Mouse (Mus musculus): ENCODE measurements around the gene Mypop. TPM values are rescaled to one million over a fixed set of nuclear protein-coding genes. Genes with fewer than 3 reads are reported as not detected.

Mypop gene
- polyA plus RNA-seq, 1 experiment from 2014 or later = 5.2 TPM

DNA sequence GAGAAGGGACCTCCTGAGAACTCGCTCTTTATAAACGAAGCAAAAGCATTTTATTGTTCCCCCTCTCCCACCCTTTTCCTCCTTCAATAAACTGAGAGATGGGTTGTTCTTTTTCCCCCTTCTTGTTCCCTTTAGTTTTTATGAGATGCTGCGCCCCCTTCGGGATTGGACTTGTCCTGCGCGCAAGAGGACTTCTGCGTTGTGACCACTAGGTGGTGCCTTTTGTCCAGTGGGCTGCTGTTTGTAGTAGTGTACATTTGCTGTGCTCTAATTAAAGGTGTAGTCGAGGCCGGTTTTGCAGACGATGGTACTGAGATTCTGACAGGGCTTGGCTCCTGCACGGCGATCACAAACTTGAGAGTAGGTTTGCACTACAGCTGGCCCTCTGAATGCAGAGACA, 15.4 kb downstream of the Mypop start:
- H3K36me3 ChIP-seq = peaks cover 29% of the 10 kb centered on the region
- H3K4me1 ChIP-seq = peaks cover 58% of the 10 kb centered on the region
- no peak overlapping the region for H3K27ac ChIP-seq
- H3K9ac ChIP-seq = 0 out of 2 replicates have a peak overlapping the region, but pooled peaks have one; percentile 95
- H3K4me2 ChIP-seq (replicated peaks) = peak overlapping the region; percentile 100
- H3K4me3 ChIP-seq = peak overlapping the region; percentile 92
- H3K27me3 ChIP-seq = no peaks in the 10 kb centered on the region
- no peaks in the 10 kb centered on the region for H3K9me3 ChIP-seq
- 4% methylated on average over 12 of the region's 12 CpGs for WGBS
- no peak for ATAC-seq (ENCODE audit: low FRiP score, low read depth)

DNA sequence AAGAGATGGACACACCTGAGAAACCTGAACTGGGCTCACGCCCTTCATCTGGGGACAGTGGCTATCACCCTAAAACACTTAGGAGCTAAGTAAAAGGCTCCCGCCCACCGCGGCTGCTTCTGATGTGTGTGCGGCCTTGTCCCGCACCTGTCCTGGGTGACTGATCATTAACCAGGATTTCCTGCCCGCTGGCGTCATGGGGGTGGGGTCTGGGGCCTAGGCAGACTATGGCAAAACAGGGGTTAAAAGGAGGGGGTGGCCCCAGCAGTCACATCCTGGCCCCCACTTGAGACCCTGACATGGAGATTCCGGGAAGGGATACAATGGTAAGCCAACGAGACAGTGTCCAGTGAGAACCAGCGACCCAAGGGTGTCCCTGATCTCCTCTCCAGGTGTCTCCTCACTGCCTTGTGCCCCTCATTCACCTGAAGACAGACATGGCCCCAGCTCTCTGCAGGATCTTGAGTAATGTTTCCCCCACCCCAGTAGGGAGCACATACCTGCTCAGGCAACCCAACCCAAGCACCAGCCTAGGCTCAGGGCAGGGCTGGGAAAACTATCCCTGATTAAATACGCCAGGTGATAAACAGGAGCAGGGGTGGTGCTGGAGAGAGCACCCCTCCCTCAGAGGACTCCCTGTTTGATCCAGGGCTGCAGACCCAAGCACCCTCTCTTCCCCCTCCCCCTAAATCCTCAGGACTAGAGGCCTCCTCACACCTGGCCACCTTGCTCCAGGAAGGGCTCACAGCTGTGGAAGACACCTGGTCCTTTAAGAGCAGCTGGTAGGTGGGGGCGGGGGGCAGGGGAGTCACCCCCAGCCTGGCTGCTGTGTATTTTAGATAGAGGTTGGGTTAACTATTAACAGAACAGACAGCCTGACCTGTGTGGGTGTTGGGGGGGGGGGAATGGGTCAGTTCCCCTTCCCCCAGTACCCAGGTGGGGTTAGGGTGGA, 16.3 kb downstream of the Mypop start:
- no peak overlapping the region for H3K27ac ChIP-seq
- peak overlapping the region; percentile 35 for H3K9ac ChIP-seq
- peaks cover 58% of the 10 kb centered on the region for H3K4me1 ChIP-seq
- H3K27me3 ChIP-seq = no peaks in the 10 kb centered on the region
- peak overlapping the region; percentile 100; the same call in 1 of the 2 replicates for H3K4me2 ChIP-seq (replicated peaks)
- ATAC-seq (ENCODE audit: low FRiP score, low read depth) = no peak
- peak overlapping the region; percentile 92; the same call in 1 of the 2 replicates for H3K4me3 ChIP-seq
- 77% methylated on average over 13 of the region's 13 CpGs for WGBS
- H3K9me3 ChIP-seq = no peaks in the 10 kb centered on the region
- H3K36me3 ChIP-seq = peaks cover 29% of the 10 kb centered on the region

DNA sequence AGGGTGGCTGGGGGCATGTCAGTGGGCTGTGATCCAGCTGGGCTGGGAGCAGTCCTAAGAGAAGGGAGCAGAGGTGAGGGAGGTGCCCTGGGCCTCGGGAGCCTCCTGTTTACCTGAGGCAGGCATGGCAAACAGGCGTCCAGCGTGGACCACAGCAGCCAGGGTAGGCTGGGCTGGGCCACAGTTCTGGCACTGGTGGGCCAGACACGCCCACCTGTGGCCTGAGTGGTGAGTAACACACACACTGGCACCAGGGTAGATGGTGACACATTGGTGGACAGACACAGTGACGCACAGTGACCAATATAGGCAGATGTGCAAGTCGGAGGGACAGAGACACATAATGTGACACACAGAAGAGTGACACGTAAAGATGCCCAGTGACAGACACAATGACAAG, 19.5 kb downstream of the Mypop start:
- ATAC-seq (ENCODE audit: low FRiP score, low read depth) = no peak
- no peaks in the 10 kb centered on the region for H3K9me3 ChIP-seq
- H3K27ac ChIP-seq = no peak overlapping the region
- no peak overlapping the region for H3K9ac ChIP-seq
- H3K4me3 ChIP-seq = no peak overlapping the region
- H3K4me1 ChIP-seq = peaks cover 49% of the 10 kb centered on the region
- peaks cover 22% of the 10 kb centered on the region for H3K36me3 ChIP-seq
- H3K27me3 ChIP-seq = no peaks in the 10 kb centered on the region
- 83% methylated on average over 7 of the region's 7 CpGs for WGBS
- no peak overlapping the region for H3K4me2 ChIP-seq (replicated peaks)

DNA sequence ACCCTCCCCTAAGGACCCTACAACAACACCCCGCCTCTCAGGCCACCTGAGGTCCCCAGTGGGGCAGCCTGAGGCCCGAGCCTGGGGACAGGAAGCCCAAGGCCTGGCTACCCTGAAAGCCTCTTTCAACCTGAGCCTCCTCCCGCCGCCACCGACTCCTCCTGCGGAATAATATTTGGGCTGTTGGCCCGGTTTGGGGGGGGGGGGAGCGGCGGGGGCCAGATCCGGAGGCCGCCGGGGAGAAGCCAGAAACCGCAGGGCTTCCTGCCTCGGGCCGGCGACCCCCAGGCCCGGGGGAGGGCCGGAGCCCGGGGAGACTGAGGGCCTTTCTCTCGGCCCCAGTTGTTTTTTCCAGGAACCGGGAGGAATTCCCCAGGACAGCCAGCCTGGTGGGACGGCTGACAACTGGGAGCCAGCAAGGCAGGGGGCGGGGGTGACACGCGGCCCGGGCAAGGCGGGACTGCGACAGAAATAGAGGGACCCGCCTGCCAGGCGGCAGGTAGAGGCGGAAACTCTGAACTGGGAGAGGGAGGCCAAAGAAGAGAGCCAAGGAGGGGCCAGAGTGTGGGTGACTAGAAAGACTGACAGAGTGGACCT, 21.1 kb downstream of the Mypop start:
- 1% methylated on average over 30 of the region's 31 CpGs for WGBS
- Histone ChIP-seq H3K4me2 (replicated peaks) (peak overlapping the region; percentile 73), H3K4me3 (peak overlapping the region; percentile 41), H3K36me3 (peaks cover 8% of the 10 kb centered on the region), H3K9ac (peak overlapping the region; percentile 73), H3K9me3 (no peaks in the 10 kb centered on the region), H3K4me1 (peaks cover 33% of the 10 kb centered on the region), H3K27ac (peak overlapping the region; percentile 74), H3K27me3 (no peaks in the 10 kb centered on the region)
- peak; percentile 45 for ATAC-seq (ENCODE audit: low FRiP score, low read depth)

DNA sequence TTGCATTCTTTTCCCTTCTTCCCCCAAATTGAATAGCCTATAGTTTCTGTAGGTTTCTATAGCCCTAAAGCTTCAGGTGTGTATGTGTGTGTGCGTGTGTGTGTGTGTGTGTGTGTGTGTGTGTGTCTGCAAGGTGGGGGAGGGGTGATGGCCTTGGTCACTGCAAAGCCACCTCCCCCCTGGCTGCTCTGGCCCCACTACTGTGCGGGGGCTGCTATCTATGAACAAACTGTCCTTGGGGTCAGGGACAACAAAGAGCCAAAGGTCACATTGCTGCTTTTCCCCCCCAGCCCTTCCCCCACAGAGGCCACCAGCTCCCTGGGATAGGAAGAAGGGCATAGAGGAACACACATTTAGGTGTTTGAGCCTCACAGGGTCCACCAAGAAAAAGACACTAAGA, 21.8 kb downstream of the Mypop start:
- 29% methylated on average over 2 of the region's 2 CpGs for WGBS
- no peak for ATAC-seq (ENCODE audit: low FRiP score, low read depth)
- H3K4me2 ChIP-seq (replicated peaks) = peak overlapping the region; percentile 73; the same call in 1 of the 2 replicates
- no peaks in the 10 kb centered on the region for H3K27me3 ChIP-seq
- no peaks in the 10 kb centered on the region; the same call in 1 of the 2 replicates for H3K36me3 ChIP-seq
- H3K9ac ChIP-seq = no peak overlapping the region
- peak overlapping the region; percentile 74; the same call in 1 of the 2 replicates for H3K27ac ChIP-seq
- H3K4me3 ChIP-seq = peak overlapping the region; percentile 41; the same call in 1 of the 2 replicates
- no peaks in the 10 kb centered on the region for H3K9me3 ChIP-seq
- H3K4me1 ChIP-seq = peaks cover 26% of the 10 kb centered on the region

DNA sequence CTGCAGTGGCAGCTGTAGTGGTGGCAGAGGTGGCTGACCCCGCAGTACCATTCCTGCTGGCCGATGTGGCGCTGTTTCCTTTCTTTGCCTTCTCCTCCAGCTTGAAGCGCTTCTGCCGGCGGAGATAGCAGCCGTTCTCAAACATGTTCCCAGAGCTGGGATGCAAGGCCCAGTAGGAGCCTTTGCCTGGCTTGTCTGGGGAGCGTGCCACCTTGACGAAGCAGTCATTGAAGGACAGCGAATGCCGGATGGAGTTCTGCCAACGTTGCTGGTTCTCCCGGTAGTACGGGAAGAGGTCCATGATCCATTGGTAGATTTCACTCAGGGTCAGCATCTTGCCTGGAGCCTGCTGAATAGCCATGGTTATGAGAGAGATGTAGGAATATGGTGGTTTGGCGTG, 23.4 kb downstream of the Mypop start:
- Histone ChIP-seq H3K36me3 (no peaks in the 10 kb centered on the region), H3K9ac (no peak overlapping the region), H3K27me3 (peaks cover under 1% of the 10 kb centered on the region; the same call in 1 of the 2 replicates), H3K27ac (no peak overlapping the region), H3K9me3 (no peaks in the 10 kb centered on the region), H3K4me2 (replicated peaks) (no peak overlapping the region), H3K4me1 (peaks cover 19% of the 10 kb centered on the region), H3K4me3 (no peak overlapping the region)
- ATAC-seq (ENCODE audit: low FRiP score, low read depth) = no peak
- 73% methylated on average over 15 of the region's 15 CpGs for WGBS

DNA sequence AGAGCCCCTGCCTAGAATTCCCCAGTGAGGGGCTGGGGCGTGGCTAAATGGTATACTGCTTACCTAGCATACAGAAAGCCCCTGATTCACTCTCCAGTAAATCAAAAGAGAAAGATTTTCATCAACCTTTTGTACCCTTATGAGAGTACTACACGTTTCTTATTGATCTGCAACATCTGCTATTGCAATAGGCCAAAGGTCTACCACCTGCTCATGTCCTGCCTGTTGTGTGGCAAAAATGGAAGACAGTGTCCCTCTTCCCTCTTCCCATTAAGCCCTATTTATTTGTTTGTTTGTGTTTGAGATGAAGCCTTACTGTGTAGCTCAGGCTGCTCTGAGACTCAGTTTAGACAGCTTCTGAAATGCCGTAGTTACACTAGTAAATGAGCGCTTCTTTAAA, 25.0 kb downstream of the Mypop start:
- Histone ChIP-seq H3K4me3 (no peak overlapping the region), H3K27ac (no peak overlapping the region), H3K9ac (no peak overlapping the region), H3K4me1 (peaks cover 19% of the 10 kb centered on the region), H3K9me3 (no peaks in the 10 kb centered on the region), H3K36me3 (no peaks in the 10 kb centered on the region), H3K27me3 (peaks cover 15% of the 10 kb centered on the region), H3K4me2 (replicated peaks) (no peak overlapping the region)
- 85% methylated on average over 4 of the region's 4 CpGs for WGBS
- no peak for ATAC-seq (ENCODE audit: low FRiP score, low read depth)

DNA sequence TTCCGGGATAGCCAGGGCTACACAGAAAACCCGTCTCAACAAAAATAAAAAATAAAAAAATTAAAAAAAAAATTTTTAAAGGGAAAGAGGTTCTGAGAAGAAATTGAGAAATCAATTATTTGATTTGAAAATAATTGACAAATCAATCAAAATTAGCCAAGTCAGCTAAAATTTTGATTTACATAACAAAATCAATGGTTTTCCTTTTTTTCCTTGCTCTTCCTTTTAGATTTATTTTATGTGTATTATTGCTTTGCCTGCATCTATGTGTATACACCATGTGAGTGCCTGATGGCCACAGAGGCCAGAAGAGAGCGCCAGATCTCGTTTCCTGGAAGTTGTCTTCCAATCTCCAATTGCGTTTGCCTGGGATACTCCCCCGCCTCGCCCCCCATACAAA, 26.9 kb downstream of the Mypop start:
- Histone ChIP-seq H3K4me1 (peaks cover 9% of the 10 kb centered on the region; the same call in 1 of the 2 replicates), H3K9me3 (no peaks in the 10 kb centered on the region), H3K9ac (no peak overlapping the region), H3K27me3 (peaks cover 34% of the 10 kb centered on the region), H3K36me3 (no peaks in the 10 kb centered on the region), H3K4me3 (no peak overlapping the region), H3K27ac (no peak overlapping the region), H3K4me2 (replicated peaks) (no peak overlapping the region)
- WGBS = 85% methylated on average over 7 of the region's 7 CpGs
- ATAC-seq (ENCODE audit: low FRiP score, low read depth) = no peak

DNA sequence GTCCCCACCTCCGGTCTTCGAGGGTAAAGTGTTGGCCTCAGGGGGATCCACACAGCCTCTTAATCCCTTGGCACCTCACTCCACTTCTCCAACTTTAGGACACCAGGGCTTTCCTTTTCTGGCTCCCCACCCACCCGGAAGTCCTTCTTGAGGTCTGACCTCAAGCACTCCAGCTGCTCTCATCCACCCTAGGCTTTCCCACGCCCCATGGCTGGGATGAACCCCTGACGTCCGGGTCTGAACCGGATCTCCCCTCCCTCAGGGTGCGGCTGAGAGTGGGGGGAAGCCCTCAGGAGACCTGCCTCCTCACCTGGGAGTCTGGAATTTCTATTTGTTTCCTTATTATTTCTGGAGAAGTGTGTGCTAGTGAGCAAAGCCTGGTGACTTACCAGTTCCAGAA, 30.0 kb downstream of the Mypop start:
- H3K9ac ChIP-seq = no peak overlapping the region; the same call in 1 of the 2 replicates
- H3K4me3 ChIP-seq = no peak overlapping the region
- no peaks in the 10 kb centered on the region for H3K9me3 ChIP-seq
- peak overlapping the region; percentile 93; the same call in 1 of the 2 replicates for H3K4me2 ChIP-seq (replicated peaks)
- H3K36me3 ChIP-seq = no peaks in the 10 kb centered on the region
- no peak overlapping the region for H3K27ac ChIP-seq
- peaks cover 44% of the 10 kb centered on the region for H3K27me3 ChIP-seq
- peaks cover 27% of the 10 kb centered on the region for H3K4me1 ChIP-seq
- ATAC-seq (ENCODE audit: low FRiP score, low read depth) = no peak
- 17% methylated on average over 8 of the region's 8 CpGs for WGBS

DNA sequence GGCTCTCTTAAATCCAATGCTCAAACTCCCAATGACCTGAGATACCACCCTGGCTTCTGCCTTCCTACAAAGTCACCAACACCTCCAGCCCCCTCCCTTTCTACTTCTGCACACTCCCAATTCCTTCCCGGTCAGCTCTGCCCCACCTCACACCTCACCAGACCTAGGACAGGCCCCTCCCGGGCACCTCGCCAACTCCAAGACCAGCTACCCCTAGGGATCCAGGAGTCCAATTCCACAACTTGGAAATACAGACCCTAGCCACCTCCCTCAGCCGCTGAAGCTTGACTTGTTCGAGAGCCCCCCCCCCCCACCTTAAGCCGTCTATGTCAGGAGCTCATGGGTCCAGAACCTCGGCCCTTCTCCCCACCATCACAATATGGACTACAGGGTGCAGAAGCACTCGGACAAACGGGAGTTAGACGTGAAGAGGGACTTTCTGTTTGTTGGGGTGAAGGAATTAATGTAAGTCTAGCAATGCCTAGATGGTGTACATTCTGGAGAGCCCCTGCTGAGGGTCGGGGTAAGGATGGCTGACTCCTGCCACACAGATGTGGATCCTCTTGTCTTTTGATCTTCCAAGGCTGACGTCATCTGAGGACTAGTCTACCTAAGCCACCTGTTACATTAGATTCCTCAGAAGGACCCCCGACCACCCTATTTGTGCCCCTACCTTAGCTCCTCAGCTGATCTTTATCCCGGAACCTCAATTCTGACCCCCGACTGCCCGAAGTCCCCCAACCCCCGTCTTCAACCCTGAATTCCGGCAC, 31.3 kb downstream of the Mypop start:
- Histone ChIP-seq H3K27me3 (peaks cover 44% of the 10 kb centered on the region), H3K9ac (0 out of 2 replicates have a peak overlapping the region, but pooled peaks have one; percentile 61), H3K4me2 (replicated peaks) (peak overlapping the region; percentile 93), H3K4me1 (peaks cover 28% of the 10 kb centered on the region), H3K36me3 (no peaks in the 10 kb centered on the region), H3K4me3 (peak overlapping the region; percentile 84), H3K27ac (no peak overlapping the region), H3K9me3 (no peaks in the 10 kb centered on the region)
- WGBS = 52% methylated on average over 18 of the region's 18 CpGs
- no peak for ATAC-seq (ENCODE audit: low FRiP score, low read depth)

DNA sequence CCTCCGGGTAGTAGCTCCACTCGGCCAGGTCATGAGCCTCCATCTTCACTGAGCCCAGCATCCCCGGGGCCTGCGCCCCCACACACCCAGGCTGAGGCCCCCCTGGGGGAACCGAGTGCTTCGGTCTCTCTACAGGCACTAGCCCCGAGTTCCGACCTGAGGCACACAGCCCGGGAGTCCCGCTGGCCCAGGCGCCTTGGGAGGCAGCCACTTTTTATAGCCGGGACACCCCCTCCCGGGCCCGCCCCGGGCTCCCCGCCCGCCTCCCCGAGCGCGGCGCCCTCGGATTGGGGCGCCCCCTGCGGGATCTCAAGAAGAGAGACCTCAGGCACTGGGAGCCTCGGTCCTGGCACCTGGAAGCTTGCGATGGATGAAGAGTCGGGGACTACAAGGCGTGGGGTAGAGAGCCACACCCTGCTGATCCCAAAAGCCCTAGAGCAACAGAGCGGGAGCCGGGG, 32.3 kb downstream of the Mypop start, which contains the start of gene Foxa3:
Foxa3 (minus strand) TSS at position 182 of the 458 bp plus-strand sequence.
- no peaks in the 10 kb centered on the region for H3K9me3 ChIP-seq
- peak; percentile 19 for ATAC-seq (ENCODE audit: low FRiP score, low read depth)
- 3% methylated on average over 26 of the region's 30 CpGs for WGBS

More for the DNA sequence above, 32.3 kb downstream of the Mypop start, which contains the start of gene Foxa3:
- H3K4me2 ChIP-seq (replicated peaks) = peak within 1 kb of the TSS; percentile 93
- peaks cover 28% of the 10 kb centered on the region for H3K4me1 ChIP-seq
- peak within 1 kb of the TSS; percentile 97 for H3K9ac ChIP-seq
- H3K27ac ChIP-seq = no peak within 1 kb of the TSS
- H3K4me3 ChIP-seq = peak within 1 kb of the TSS; percentile 84
- no peaks in the 10 kb centered on the region for H3K36me3 ChIP-seq
- H3K27me3 ChIP-seq = peaks cover 44% of the 10 kb centered on the region

Data from limb, embryonic 13.5 days (tissue).